Mouse (Mus musculus) ES-E14 (cell line): ENCODE data around the gene Fam198a.

Source experiments
- CHD2 ChIP-seq: IDR thresholded peaks from 2 replicates; pipeline ENCODE4 v1.6.1; 2014; ENCODE audit warnings: mild to moderate bottlenecking, low read depth, low read length, inconsistent platforms
- HCFC1 ChIP-seq: IDR thresholded peaks from 2 replicates; pipeline ENCODE4 v1.6.1; 2012; ENCODE audit warnings: low read length, inconsistent platforms, borderline replicate concordance; ENCODE audit not compliant: insufficient read depth
- MAFK ChIP-seq: IDR thresholded peaks from 2 replicates; pipeline ENCODE4 v1.6.1; 2014; ENCODE audit warnings: mild to moderate bottlenecking, low read depth, low read length, inconsistent platforms; ENCODE audit not compliant: insufficient read depth
- ZC3H11A ChIP-seq: IDR thresholded peaks from 2 replicates; pipeline ENCODE4 v1.6.1; 2012; ENCODE audit warnings: low read depth, mild to moderate bottlenecking, inconsistent platforms, low read length, borderline replicate concordance
- ZNF384 ChIP-seq: IDR thresholded peaks from 2 replicates; pipeline ENCODE4 v1.6.1; 2012; ENCODE audit warnings: low read depth, low read length, inconsistent platforms

DNA sequence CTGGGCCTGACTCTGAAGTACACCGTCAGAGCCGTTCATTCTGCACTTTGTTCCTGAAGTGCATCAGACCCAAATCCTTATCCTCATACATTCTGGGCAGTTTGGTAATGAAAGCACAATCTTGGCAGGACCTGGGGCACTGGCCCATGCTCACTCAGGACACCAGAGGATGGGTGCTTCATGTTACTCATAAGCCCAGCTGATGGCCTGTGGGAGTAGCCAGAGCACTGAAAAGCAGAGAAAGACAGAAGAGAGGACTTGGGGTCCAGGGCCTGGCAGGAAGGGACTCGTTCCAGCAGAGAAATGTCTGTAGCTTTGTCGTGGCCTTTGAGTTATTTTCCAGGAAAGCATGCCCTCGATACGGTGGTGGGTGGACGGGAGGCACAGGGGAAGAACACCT, 79.0 kb downstream of the Fam198a start:
- TF ChIP-seq MAFK, result no peak
- no peak for TF ChIP-seq ZNF384
- TF ChIP-seq CHD2, result no peak
- TF ChIP-seq HCFC1, result no peak
- no peak for TF ChIP-seq ZC3H11A
